Mouse (Mus musculus) left cerebral cortex, postnatal 25 days (tissue): ENCODE data around the gene Olfr1315-ps1. TPM values are rescaled to one million over a fixed set of nuclear protein-coding genes. Genes with fewer than 3 reads are reported as not detected.

Experiments used
- DNase-seq, 2 experiments: peaks; one replicate each; pipeline ENCODE4 v3.0.0; 2022; ENCODE audit warnings: low spot score in 2 of 2, mixed read lengths in 1 of 2
- intact Hi-C: fragments of 180-260 bp; cut with DNase I; formaldehyde crosslinking; loops from one replicate; pipeline ENCODE4 v1.15.1; 2025
- total RNA-seq, 2 experiments: library from RNA; stranded (reverse); gene quantifications; 2 replicates each; pipeline ENCODE4 v1.2.3; 2021

The Olfr1315-ps1 gene
- not detected for total RNA-seq

DNA sequence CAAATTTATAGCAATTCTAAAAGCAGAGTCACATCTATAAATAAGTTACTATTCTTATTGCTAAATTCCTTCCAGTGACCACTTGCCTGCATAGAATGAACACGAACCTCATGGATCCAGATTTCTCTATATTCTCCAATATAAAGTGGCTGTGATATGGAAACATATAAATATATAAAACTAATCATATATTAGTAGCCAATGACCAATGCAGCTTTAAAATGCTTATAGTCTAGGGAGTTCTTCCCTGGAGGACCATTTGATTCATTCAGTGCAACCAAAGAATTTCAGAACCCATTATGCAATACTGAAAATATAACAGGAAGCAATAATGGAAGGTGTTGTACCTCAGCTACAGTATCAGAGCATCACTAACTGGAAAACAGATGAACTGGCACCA is at the start of gene Olfr1315-ps1:
TSS of gene Olfr1315-ps1 (minus strand) at position 101 of the 400 bp plus-strand sequence.
- no peak for DNase-seq
- intact Hi-C loops, result no loop called here

DNA sequence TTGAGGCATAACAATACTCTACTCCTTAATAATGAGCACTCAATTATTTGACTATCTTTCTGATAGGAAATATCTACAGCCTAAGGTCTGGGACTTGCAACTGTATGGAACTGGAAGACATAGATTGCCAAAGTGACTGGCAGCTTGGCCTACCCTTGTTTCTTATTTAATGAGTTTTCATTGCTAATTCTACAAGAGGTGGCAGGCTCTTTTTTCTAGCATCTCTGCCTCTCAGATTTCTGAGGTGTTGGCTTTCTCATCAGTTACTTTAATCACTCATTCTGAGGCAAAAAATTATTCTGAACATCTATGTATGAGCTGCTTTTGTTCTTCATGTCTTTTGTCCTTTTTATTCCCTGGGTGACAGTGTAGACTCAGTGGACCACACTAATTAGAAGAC is 38.7 kb upstream of the Olfr1315-ps1 start, which contains the start of gene Olfr1318:
TSS of gene Olfr1318 (plus strand) at position 301 of the 400 bp plus-strand sequence.
- intact Hi-C loops, result no loop called here
- DNase-seq, result no peak

DNA sequence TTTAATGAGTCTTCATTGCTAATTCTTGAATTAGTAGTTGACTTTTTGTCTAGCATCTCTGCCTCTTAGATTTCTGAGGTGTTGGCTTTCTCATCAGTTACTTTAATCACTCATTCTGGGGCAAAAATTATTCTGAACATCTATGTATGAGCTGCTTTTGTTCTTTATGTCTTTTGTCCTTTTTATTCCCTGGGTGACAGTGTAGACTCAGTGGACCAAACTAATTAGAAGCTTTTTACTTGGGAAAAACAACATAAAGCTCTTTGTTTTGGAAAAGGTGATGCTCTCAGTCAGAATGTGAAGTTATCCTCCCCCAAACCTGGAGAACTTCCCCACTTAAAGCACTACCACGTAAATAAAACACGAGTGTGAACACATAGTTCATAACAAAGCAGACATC is 24.8 kb upstream of the Olfr1315-ps1 start, which contains the start of gene Olfr1317:
TSS of gene Olfr1317 (plus strand) at position 301 of the 400 bp plus-strand sequence.
- DNase-seq, result no peak
- intact Hi-C loops, result no loop called here

DNA sequence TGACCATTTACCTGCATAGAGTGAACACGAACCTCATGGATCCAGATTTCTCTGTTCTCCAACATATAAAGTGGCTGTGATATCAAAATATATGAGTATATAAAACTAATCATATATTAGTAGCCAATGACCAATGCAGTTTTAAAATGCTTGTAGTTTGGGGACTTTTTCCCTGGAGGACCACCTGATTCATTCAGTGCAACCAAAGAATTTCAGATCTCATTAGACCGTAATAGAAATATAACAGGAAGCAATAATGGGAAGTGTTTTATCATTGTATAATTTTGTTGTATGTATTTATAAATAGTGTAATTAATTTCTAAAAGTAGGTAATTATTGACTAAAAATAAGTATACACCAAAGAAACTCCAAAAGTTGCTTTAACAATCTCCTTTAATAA is 19.6 kb upstream of the Olfr1315-ps1 start, which contains the start of gene Olfr1316:
TSS of gene Olfr1316 (minus strand) at position 101 of the 400 bp plus-strand sequence.
- DNase-seq, result no peak
- intact Hi-C loops, result no loop called here

DNA sequence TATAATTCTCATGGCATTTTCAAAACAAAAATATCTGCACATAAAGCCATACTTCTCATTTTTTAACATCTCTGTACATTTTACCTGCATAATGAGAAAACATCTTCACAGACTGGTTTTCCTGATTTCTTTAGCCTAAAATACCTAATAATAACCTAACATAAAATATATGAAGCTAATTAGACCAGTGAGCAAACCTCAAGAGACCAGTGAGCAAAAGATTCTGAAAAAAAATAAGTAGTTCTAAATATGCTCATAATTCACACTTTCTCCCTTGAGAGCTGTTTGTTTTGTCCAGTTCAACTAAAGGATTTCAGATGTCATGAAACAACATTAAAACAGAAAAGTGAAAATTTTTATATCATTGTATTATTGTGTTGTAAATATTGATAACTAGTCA is 18.6 kb downstream of the Olfr1315-ps1 start, which contains the start of gene Olfr1314:
TSS of gene Olfr1314 (minus strand) at position 101 of the 400 bp plus-strand sequence.
- intact Hi-C loops, result no loop called here

DNA sequence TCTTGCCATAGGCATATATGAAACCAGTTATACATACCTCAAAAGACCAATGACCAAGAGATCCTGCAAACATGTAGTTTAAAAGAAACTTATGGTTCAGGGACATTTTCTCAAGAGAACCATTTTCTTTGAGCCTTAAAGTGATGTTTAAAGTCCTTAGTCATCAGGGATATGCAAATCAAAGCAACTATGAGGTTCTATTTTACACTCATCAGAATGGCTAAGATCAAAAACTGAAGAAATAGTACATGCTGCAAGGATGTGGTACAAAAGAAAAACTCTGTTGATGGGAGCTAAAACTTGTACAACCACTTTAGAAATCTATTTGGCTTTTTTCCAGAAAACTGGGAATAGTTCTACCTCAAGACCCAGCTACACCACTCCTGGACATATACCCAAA is 37.5 kb downstream of the Olfr1315-ps1 start, which contains the start of gene Olfr1313:
TSS of gene Olfr1313 (minus strand) at position 101 of the 400 bp plus-strand sequence.
- no peak for DNase-seq
- intact Hi-C loops, result no loop called here

More for the DNA sequence above, 18.6 kb downstream of the Olfr1315-ps1 start, which contains the start of gene Olfr1314:
- DNase-seq, result no peak

Other genes with a start within 250 kb of the Olfr1315-ps1 start
- not detected for gene Olfr1305, start 238.3 kb downstream of the Olfr1315-ps1 start, total RNA-seq
- gene Olfr1306, start 199.2 kb downstream of the Olfr1315-ps1 start, total RNA-seq, result not detected
- gene Olfr1307, start 166.0 kb downstream of the Olfr1315-ps1 start, total RNA-seq, result under 1 TPM; 0.02 to 0.05 TPM
- gene Olfr1308, start 150.5 kb downstream of the Olfr1315-ps1 start, total RNA-seq, result not detected
- not detected for gene Olfr1309, start 125.2 kb downstream of the Olfr1315-ps1 start, total RNA-seq
- not detected for gene Olfr1310, start 102.7 kb downstream of the Olfr1315-ps1 start, total RNA-seq
- gene Olfr1311, start 91.0 kb downstream of the Olfr1315-ps1 start, total RNA-seq, result not detected
- gene Olfr1312, start 65.2 kb downstream of the Olfr1315-ps1 start, total RNA-seq, result not detected
- gene Olfr1313, start 37.6 kb downstream of the Olfr1315-ps1 start, total RNA-seq, result not detected
- gene Olfr1314, start 18.7 kb downstream of the Olfr1315-ps1 start, total RNA-seq, result not detected
- not detected for gene Olfr1316, start 19.5 kb upstream of the Olfr1315-ps1 start, total RNA-seq
- gene Olfr1317, start 24.9 kb upstream of the Olfr1315-ps1 start, total RNA-seq, result not detected
- gene Olfr1318, start 38.8 kb upstream of the Olfr1315-ps1 start, total RNA-seq, result not detected
- gene Lpcat4, start 124.0 kb upstream of the Olfr1315-ps1 start, total RNA-seq, result 100 to 1,000 TPM; 135 to 158 TPM
- under 1 TPM in 1 of 2 experiments, not detected in 1; 0.09 TPM for gene Nutm1, start 143.9 kb upstream of the Olfr1315-ps1 start, total RNA-seq
- 10 to 100 TPM; 50.4 to 55.0 TPM for gene Nop10, start 146.5 kb upstream of the Olfr1315-ps1 start, total RNA-seq
- gene Slc12a6, start 150.4 kb upstream of the Olfr1315-ps1 start, total RNA-seq, result 100 to 1,000 TPM; 119 to 130 TPM
- gene Gm21985, start 150.9 kb upstream of the Olfr1315-ps1 start, total RNA-seq, result 1 to 10 TPM; 4.1 to 4.4 TPM